34 mouse cellular contexts compared by ENCODE assay signal in the genomic region with DNA sequence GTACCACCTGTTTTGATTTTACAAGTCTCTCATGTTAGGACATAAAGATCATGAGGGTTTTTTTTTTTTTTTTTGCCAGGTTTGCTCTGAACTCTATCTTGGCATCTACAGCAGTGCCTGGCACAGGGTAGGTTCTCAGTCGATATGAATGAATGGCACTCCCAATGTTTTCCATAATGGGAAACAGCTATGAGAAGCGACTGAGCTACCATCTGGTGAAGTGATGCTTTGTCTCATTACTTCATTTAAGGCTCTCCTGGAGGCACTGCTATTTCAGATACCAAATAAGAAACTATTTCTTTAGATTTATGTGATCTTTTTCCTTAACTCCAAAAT. TPM values are rescaled to one million over a fixed set of nuclear protein-coding genes. Genes with fewer than 3 reads are reported as not detected.
DNase-seq lines count a peak whose midpoint lies in the region; ATAC-seq lines count a peak whose summit lies in the region.
"Had no signal": no experiment of that assay in that cellular context is flagged by ENCODE, and none has a peak within 500 bp of the region (broad histone marks: within the 10 kb centered on the region; RNA-seq: fewer than 3 reads in every experiment).

No protein-coding gene starts in this region.

- H3K4me3 ChIP-seq in forebrain, embryonic 14.5 days (ENCODE audit: low read depth, low read length), result no peak overlapping the region
- H3K4me3 ChIP-seq in forebrain, embryonic 12.5 days (replicated peaks), result no peak overlapping the region
- H3K4me3 ChIP-seq: embryonic facial prominence, embryonic 13.5 days; erythroblast, embryonic 14.5 days; heart, adult 2 months; hindbrain, embryonic 12.5 days; limb, embryonic 13.5 days; megakaryocyte, embryonic 14.5 days; stomach, embryonic 15.5 days had no signal

- H3K36me3 ChIP-seq in forebrain, embryonic 14.5 days (ENCODE audit: control insufficient read depth, insufficient read depth, low read length), result 0 out of 2 replicates have a peak, but pooled peaks cover 3% of the 10 kb centered on the region
- H3K36me3 ChIP-seq in forebrain, embryonic 12.5 days (replicated peaks), result peaks cover 6% of the 10 kb centered on the region

- no peaks in the 10 kb centered on the region for H3K9me3 ChIP-seq in forebrain, embryonic 14.5 days (replicated peaks; ENCODE audit: control insufficient read depth, low read length)
- no peaks in the 10 kb centered on the region for H3K9me3 ChIP-seq in forebrain, embryonic 12.5 days
- H3K9me3 ChIP-seq: embryonic facial prominence, embryonic 13.5 days; G1E; hindbrain, embryonic 12.5 days; limb, embryonic 13.5 days; megakaryocyte, embryonic 14.5 days; stomach, embryonic 15.5 days had no signal

- no peaks in the 10 kb centered on the region for H3K27me3 ChIP-seq in forebrain, embryonic 14.5 days (replicated peaks; ENCODE audit: control insufficient read depth, insufficient read depth, low read length)
- no peaks in the 10 kb centered on the region for H3K27me3 ChIP-seq in forebrain, embryonic 12.5 days
- H3K27me3 ChIP-seq: CH12.LX; embryonic facial prominence, embryonic 13.5 days; hindbrain, embryonic 12.5 days; limb, embryonic 13.5 days; megakaryocyte, embryonic 14.5 days; Patski; stomach, embryonic 15.5 days had no signal

- peak; percentile 79 for DNase-seq in forebrain, embryonic 14.5 days (ENCODE audit: low spot score)
- peak; percentile 23 for DNase-seq in layer of hippocampus, adult 9-11 months
- DNase-seq in layer of hippocampus, postnatal 36 days, result no peak
- peak; percentile 76 for DNase-seq in brain, adult 2 months (ENCODE audit: low read depth, low spot score)
- DNase-seq in brain, embryonic 18.5 days (ENCODE audit: low read depth, low spot score), result peak; percentile 28
- no peak for DNase-seq in adrenal gland, postnatal 36 days
- DNase-seq: B cell, adult 2 months; embryo, embryonic 11 days; gastrocnemius, postnatal 36 days; heart, adult 2 months; kidney, adult 2 months; lung, embryonic 14.5 days; thymus, adult 18-20 months; thymus, postnatal 36 days had no signal

- H3K27ac ChIP-seq in forebrain, embryonic 14.5 days (ENCODE audit: low read depth, low read length), result peak overlapping the region; percentile 68
- no peak overlapping the region for H3K27ac ChIP-seq in forebrain, embryonic 12.5 days
- H3K27ac ChIP-seq: embryonic facial prominence, embryonic 13.5 days; heart, adult 2 months; hindbrain, embryonic 12.5 days; kidney, postnatal 0 days; limb, embryonic 13.5 days; liver, embryonic 14.5 days; stomach, embryonic 15.5 days had no signal

- H3K4me2 ChIP-seq in forebrain, embryonic 14.5 days (ENCODE audit: low read length), result no peak overlapping the region
- H3K4me2 ChIP-seq in forebrain, embryonic 12.5 days, result no peak overlapping the region
- H3K4me2 ChIP-seq: embryonic facial prominence, embryonic 13.5 days; hindbrain, embryonic 12.5 days; limb, embryonic 13.5 days; lung, embryonic 14.5 days; stomach, embryonic 15.5 days had no signal

- WGBS in forebrain, embryonic 14.5 days, result 68% methylated on average over 2 of the region's 2 CpGs
- WGBS in forebrain, embryonic 12.5 days, result 88% methylated on average over 2 of the region's 2 CpGs

- no peak overlapping the region for H3K9ac ChIP-seq in forebrain, embryonic 14.5 days (ENCODE audit: low read length)
- no peak overlapping the region for H3K9ac ChIP-seq in forebrain, embryonic 12.5 days
- H3K9ac ChIP-seq: embryonic facial prominence, embryonic 13.5 days; hindbrain, embryonic 12.5 days; limb, embryonic 13.5 days; liver, embryonic 14.5 days; lung, embryonic 14.5 days; stomach, embryonic 15.5 days had no signal

- ATAC-seq in forebrain, embryonic 14.5 days, result peak; percentile 92; the same call in 1 of the 2 replicates
- ATAC-seq in forebrain, embryonic 12.5 days (ENCODE audit: low FRiP score), result no peak
- ATAC-seq: inflammation-experienced regulatory T-cells, adult 6 months; midbrain, embryonic 16.5 days; Patski had no signal

- H3K4me1 ChIP-seq in forebrain, embryonic 14.5 days (ENCODE audit: control insufficient read depth, insufficient read depth, low read length), result no peaks in the 10 kb centered on the region; the same call in 1 of the 2 replicates
- H3K4me1 ChIP-seq in forebrain, embryonic 12.5 days, result no peaks in the 10 kb centered on the region
- H3K4me1 ChIP-seq: embryonic facial prominence, embryonic 13.5 days; hindbrain, embryonic 12.5 days; limb, embryonic 13.5 days; stomach, embryonic 15.5 days had no signal

RNA-seq across cellular contexts. Expression of a gene that starts 36.6 kb away (rescaled TPM):
- 38.9 and 44.5 TPM in 2 replicates for polyA plus RNA-seq in forebrain, embryonic 14.5 days (2014; fragmentation: Nextera tagmentation; extraction: Ambion mirVana)
- 51.8 and 58.4 TPM in 2 replicates for polyA plus RNA-seq in forebrain, embryonic 12.5 days (2016; fragmentation: Nextera tagmentation; extraction: Ambion mirVana)
- total RNA-seq in layer of hippocampus, postnatal 36 days (2021), result 10 to 100 TPM; 19.6 to 21.9 TPM
- total RNA-seq in adrenal gland, postnatal 36 days (2021), result 10 to 100 TPM; 13.4 to 13.7 TPM

RNA-seq across cellular contexts. Expression of a gene that starts 54.7 kb away (rescaled TPM):
- 0.06 and 0.07 TPM in 2 replicates for polyA plus RNA-seq in forebrain, embryonic 14.5 days (2014; fragmentation: Nextera tagmentation; extraction: Ambion mirVana)
- polyA plus RNA-seq in forebrain, embryonic 12.5 days (2016; fragmentation: Nextera tagmentation; extraction: Ambion mirVana), result not detected in 2 replicates
- total RNA-seq in layer of hippocampus, postnatal 36 days (2021), result not detected
- not detected for total RNA-seq in adrenal gland, postnatal 36 days (2021)
- total RNA-seq: adrenal gland, adult 18-20 months; CH12.LX; G1E; gastrocnemius, adult 18-20 months; gastrocnemius, postnatal 36 days; heart, adult 2 months; heart, postnatal 25 days had no signal
- polyA plus RNA-seq: embryonic facial prominence, embryonic 13.5 days; erythroblast, embryonic 14.5 days; G1E; heart, adult 2 months; heart, embryonic 14.5 days; inflammation-experienced regulatory T-cells, adult 6 months; kidney, adult 2 months; large intestine, adult 2 months; limb, embryonic 13.5 days; lung, embryonic 14.5 days; midbrain, embryonic 16.5 days; neural tube, embryonic 14.5 days; Patski had no signal

Comparison
In these comparisons a context has a peak if more than half of its experiments do, and no peak if none do; other contexts are left out.
1. DNase-seq: peak in forebrain, embryonic 14.5 days (single experiment), layer of hippocampus, adult 9-11 months (single experiment), brain, adult 2 months (single experiment) and brain, embryonic 18.5 days (single experiment); none in layer of hippocampus, postnatal 36 days (0 of 2) and adrenal gland, postnatal 36 days (0 of 2).